Mouse (Mus musculus): ENCODE measurements around the gene 4930404N11Rik. TPM values are rescaled to one million over a fixed set of nuclear protein-coding genes. Genes with fewer than 3 reads are reported as not detected.

The 4930404N11Rik gene
- polyA plus RNA-seq, 1 experiment from 2014 or later = 2.9 TPM

DNA sequence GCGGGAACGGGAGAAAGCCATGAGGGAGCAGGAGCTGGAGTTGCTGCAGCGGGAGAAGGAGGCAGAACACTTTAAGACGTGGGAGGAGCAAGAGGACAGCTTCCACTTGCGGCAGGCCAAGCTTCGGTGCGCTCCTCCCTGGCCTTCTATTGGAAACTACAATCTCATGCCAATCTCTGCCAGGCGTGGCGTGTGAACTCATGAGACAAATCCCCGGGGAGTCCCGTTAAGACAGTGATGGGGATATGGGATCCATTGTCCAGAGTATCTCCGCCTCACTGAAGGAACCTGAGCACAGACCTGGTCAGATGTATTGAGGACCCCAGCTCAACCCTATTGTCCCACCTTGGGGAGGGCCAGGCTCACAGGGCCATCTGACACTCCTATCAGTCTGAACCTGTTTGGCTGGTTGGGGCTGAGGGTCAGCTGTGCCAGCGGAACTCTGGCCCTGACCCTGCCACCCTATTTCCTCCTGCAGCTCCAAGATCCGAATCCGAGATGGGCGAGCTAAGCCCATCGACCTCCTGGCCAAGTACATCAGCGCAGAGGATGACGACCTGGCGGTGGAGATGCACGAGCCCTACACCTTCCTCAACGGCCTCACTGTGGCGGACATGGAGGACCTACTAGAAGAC lies 42.4 kb downstream of the 4930404N11Rik start:
- no peak for ATAC-seq (ENCODE audit: insufficient read depth, low FRiP score)
- Histone ChIP-seq H3K27ac (ENCODE audit: low read length) (no peak overlapping the region), H3K4me3 (replicated peaks; ENCODE audit: low read length) (no peak overlapping the region), H3K27me3 (ENCODE audit: control insufficient read depth, insufficient read depth, low read length) (no peaks in the 10 kb centered on the region), H3K36me3 (ENCODE audit: control insufficient read depth, insufficient read depth, low read length) (peaks cover 42% of the 10 kb centered on the region), H3K4me1 (ENCODE audit: control insufficient read depth, insufficient read depth, low read length) (peaks cover 25% of the 10 kb centered on the region), H3K9ac (ENCODE audit: low read length) (no peak overlapping the region), H3K4me2 (ENCODE audit: low read depth, low read length) (no peak overlapping the region), H3K9me3 (replicated peaks; ENCODE audit: control insufficient read depth, low read length) (no peaks in the 10 kb centered on the region)
- WGBS = 90% methylated on average over 23 of the region's 23 CpGs

DNA sequence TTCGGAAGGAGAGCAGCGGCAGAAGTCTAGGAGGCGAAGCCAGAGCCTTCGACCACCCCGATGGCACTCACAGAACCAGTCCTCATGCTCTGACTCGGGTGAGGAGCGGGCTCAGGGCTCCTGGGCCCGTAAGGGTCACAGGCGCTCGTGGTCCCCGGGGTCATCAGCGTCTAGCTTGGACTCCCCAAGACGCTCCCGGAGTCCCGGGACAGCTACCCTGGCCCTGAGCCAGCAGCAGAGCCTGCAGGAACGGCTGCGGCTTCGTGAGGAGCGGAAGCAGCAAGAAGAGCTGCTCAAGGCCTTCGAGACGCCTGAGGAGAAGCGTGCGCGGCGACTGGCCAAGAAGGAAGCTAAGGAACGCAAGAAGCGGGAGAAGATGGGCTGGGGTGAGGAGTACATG lies 43.2 kb downstream of the 4930404N11Rik start:
- ATAC-seq (ENCODE audit: insufficient read depth, low FRiP score) = no peak
- 90% methylated on average over 27 of the region's 27 CpGs for WGBS
- no peak overlapping the region for H3K27ac ChIP-seq (ENCODE audit: low read length)
- H3K27me3 ChIP-seq (ENCODE audit: control insufficient read depth, insufficient read depth, low read length) = no peaks in the 10 kb centered on the region
- no peaks in the 10 kb centered on the region for H3K9me3 ChIP-seq (replicated peaks; ENCODE audit: control insufficient read depth, low read length)
- peaks cover 42% of the 10 kb centered on the region for H3K36me3 ChIP-seq (ENCODE audit: control insufficient read depth, insufficient read depth, low read length)
- peaks cover 26% of the 10 kb centered on the region for H3K4me1 ChIP-seq (ENCODE audit: control insufficient read depth, insufficient read depth, low read length)
- peak overlapping the region; percentile 96 for H3K4me2 ChIP-seq (ENCODE audit: low read depth, low read length)
- H3K4me3 ChIP-seq (replicated peaks; ENCODE audit: low read length) = no peak overlapping the region
- no peak overlapping the region for H3K9ac ChIP-seq (ENCODE audit: low read length)

- Histone ChIP-seq H3K4me2 (ENCODE audit: low read depth, low read length) (peak overlapping the region; percentile 96), H3K9ac (ENCODE audit: low read length) (peak overlapping the region; percentile 93), H3K9me3 (replicated peaks; ENCODE audit: control insufficient read depth, low read length) (no peaks in the 10 kb centered on the region), H3K4me1 (ENCODE audit: control insufficient read depth, insufficient read depth, low read length) (peaks cover 36% of the 10 kb centered on the region), H3K27me3 (ENCODE audit: control insufficient read depth, insufficient read depth, low read length) (no peaks in the 10 kb centered on the region), H3K36me3 (ENCODE audit: control insufficient read depth, insufficient read depth, low read length) (peaks cover 37% of the 10 kb centered on the region), H3K4me3 (replicated peaks; ENCODE audit: low read length) (peak overlapping the region; percentile 96), H3K27ac (ENCODE audit: low read length) (peak overlapping the region; percentile 89)
- ATAC-seq (ENCODE audit: insufficient read depth, low FRiP score) = no peak
- 2% methylated on average over 19 of the region's 20 CpGs for WGBS
Measured at GRCm38 (mm10) chr10:81321436-81321835, 44.2 kb downstream of the 4930404N11Rik start.

GRCm38 (mm10) chr10:81320550-81321347 lies 44.9 kb downstream of the 4930404N11Rik start, which contains the start of gene Cactin:
Cactin (plus strand) TSS chr10:81321103.
- ATAC-seq (ENCODE audit: insufficient read depth, low FRiP score) = peak; percentile 94
- peak within 1 kb of the TSS; percentile 96 for H3K4me2 ChIP-seq (ENCODE audit: low read depth, low read length)
- H3K4me3 ChIP-seq (replicated peaks; ENCODE audit: low read length) = peak within 1 kb of the TSS; percentile 96
- peaks cover 32% of the 10 kb centered on the region for H3K36me3 ChIP-seq (ENCODE audit: control insufficient read depth, insufficient read depth, low read length)
- H3K9ac ChIP-seq (ENCODE audit: low read length) = peak within 1 kb of the TSS; percentile 93
- peaks cover 37% of the 10 kb centered on the region for H3K4me1 ChIP-seq (ENCODE audit: control insufficient read depth, insufficient read depth, low read length)
- under 1% methylated on average over 68 of the region's 68 CpGs for WGBS
- H3K27me3 ChIP-seq (ENCODE audit: control insufficient read depth, insufficient read depth, low read length) = no peaks in the 10 kb centered on the region
- H3K9me3 ChIP-seq (replicated peaks; ENCODE audit: control insufficient read depth, low read length) = no peaks in the 10 kb centered on the region
- peak within 1 kb of the TSS; percentile 89 for H3K27ac ChIP-seq (ENCODE audit: low read length)

DNA sequence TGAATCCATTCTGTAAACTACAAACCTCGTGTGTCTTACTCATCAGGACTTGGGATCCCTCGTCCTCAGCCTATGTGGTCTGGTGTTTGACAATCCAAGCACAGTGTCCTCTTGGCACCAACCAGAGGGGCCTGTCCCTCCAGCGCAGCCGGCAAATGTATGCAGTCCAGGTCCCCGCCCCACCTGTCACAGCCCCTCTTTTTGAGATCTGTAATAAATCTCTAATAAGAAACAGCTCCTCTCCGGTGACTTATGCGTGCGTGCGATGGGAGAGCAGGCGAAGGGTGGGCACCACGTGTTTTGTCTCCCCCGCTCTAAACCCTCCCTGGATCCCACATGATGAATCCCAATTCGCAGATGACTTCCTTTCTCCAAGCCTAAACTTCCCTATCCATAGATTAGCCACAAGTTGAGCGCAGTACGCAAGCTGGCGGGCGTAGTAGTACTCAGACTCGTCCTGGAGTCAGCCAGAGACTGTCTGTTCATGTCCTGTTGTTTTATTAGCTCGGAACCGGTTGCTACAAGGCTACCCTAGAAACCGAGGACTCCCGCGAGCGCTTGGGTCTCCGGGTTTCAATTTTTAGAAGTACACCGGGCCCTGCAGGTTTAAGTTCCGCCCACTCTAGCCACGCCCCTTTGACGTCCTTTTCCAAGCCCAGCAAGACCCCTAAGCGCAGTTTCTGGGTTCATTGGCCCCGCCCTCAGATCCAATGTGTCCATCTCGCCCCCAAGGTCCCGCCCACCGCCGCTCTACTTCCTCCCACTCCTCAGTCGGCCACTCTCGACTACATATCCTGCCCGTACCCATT lies 45.7 kb downstream of the 4930404N11Rik start:
- Histone ChIP-seq H3K36me3 (ENCODE audit: control insufficient read depth, insufficient read depth, low read length) (peaks cover 32% of the 10 kb centered on the region), H3K9ac (ENCODE audit: low read length) (peak overlapping the region; percentile 73), H3K9me3 (replicated peaks; ENCODE audit: control insufficient read depth, low read length) (no peaks in the 10 kb centered on the region), H3K4me1 (ENCODE audit: control insufficient read depth, insufficient read depth, low read length) (peaks cover 37% of the 10 kb centered on the region), H3K4me2 (ENCODE audit: low read depth, low read length) (peak overlapping the region; percentile 63), H3K27me3 (ENCODE audit: control insufficient read depth, insufficient read depth, low read length) (no peaks in the 10 kb centered on the region), H3K4me3 (replicated peaks; ENCODE audit: low read length) (peak overlapping the region; percentile 96), H3K27ac (ENCODE audit: low read length) (peak overlapping the region; percentile 89)
- under 1% methylated on average over 38 of the region's 38 CpGs for WGBS
- no peak; the same call in 1 of the 2 replicates for ATAC-seq (ENCODE audit: insufficient read depth, low FRiP score)

DNA sequence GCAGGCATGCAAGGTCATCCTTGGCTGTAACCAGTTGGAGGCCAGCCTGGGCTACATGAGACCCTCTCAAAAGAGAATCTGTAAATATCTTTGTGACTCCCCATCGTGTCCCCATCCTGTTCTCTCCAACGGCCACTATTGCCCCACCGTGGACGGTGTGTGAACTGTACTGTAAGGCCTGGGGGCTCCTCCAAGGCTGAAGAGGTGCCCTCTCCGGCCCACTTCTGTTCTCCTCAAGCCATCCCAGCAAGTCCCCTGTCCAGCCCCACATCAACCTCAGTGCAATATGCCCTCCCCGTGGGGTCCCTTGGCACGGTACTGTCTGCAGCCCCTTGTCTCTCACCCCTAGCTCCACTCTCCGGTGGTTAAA lies 46.3 kb downstream of the 4930404N11Rik start:
- Histone ChIP-seq H3K9me3 (replicated peaks; ENCODE audit: control insufficient read depth, low read length) (no peaks in the 10 kb centered on the region), H3K27me3 (ENCODE audit: control insufficient read depth, insufficient read depth, low read length) (no peaks in the 10 kb centered on the region), H3K9ac (ENCODE audit: low read length) (peak overlapping the region; percentile 73), H3K4me3 (replicated peaks; ENCODE audit: low read length) (peak overlapping the region; percentile 96), H3K4me2 (ENCODE audit: low read depth, low read length) (peak overlapping the region; percentile 63), H3K36me3 (ENCODE audit: control insufficient read depth, insufficient read depth, low read length) (peaks cover 29% of the 10 kb centered on the region), H3K4me1 (ENCODE audit: control insufficient read depth, insufficient read depth, low read length) (peaks cover 37% of the 10 kb centered on the region), H3K27ac (ENCODE audit: low read length) (peak overlapping the region; percentile 89)
- WGBS = 31% methylated on average over 8 of the region's 8 CpGs
- no peak for ATAC-seq (ENCODE audit: insufficient read depth, low FRiP score)

- WGBS = 82% methylated on average over 13 of the region's 13 CpGs
- Histone ChIP-seq H3K27ac (ENCODE audit: low read length) (0 out of 2 replicates have a peak overlapping the region, but pooled peaks have one; percentile 89), H3K4me2 (ENCODE audit: low read depth, low read length) (peak overlapping the region; percentile 63; the same call in 1 of the 2 replicates), H3K4me1 (ENCODE audit: control insufficient read depth, insufficient read depth, low read length) (peaks cover 37% of the 10 kb centered on the region), H3K36me3 (ENCODE audit: control insufficient read depth, insufficient read depth, low read length) (peaks cover 29% of the 10 kb centered on the region), H3K9ac (ENCODE audit: low read length) (peak overlapping the region; percentile 73), H3K4me3 (replicated peaks; ENCODE audit: low read length) (no peak overlapping the region), H3K9me3 (replicated peaks; ENCODE audit: control insufficient read depth, low read length) (no peaks in the 10 kb centered on the region), H3K27me3 (ENCODE audit: control insufficient read depth, insufficient read depth, low read length) (no peaks in the 10 kb centered on the region)
- ATAC-seq (ENCODE audit: insufficient read depth, low FRiP score) = no peak
Measured at GRCm38 (mm10) chr10:81318589-81319329, 46.9 kb downstream of the 4930404N11Rik start.

DNA sequence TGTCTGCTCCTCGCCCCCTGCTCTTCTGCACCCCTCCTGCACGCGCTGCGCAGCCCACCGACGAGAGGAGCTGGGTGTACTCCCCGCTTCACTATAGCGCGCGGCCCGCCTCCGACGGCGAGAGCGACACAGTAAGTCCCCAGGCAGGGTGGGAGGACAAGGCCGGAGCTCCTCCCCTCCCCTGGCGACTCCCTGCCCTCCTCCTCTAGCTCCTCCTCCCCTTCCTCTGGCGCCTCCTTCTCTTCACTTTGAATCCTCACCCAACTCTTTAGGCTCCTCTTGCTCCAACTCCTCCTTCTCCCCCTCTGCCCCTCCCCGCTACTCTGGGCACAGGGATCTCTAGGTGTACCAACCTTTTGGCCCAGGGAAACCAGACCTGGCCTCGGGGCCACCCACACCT lies 48.3 kb downstream of the 4930404N11Rik start:
- WGBS = 12% methylated on average over 20 of the region's 20 CpGs
- H3K27ac ChIP-seq (ENCODE audit: low read length) = peak overlapping the region; percentile 49; the same call in 1 of the 2 replicates
- H3K4me3 ChIP-seq (replicated peaks; ENCODE audit: low read length) = peak overlapping the region; percentile 34
- 0 out of 2 replicates have a peak, but pooled peaks cover 15% of the 10 kb centered on the region for H3K36me3 ChIP-seq (ENCODE audit: control insufficient read depth, insufficient read depth, low read length)
- H3K27me3 ChIP-seq (ENCODE audit: control insufficient read depth, insufficient read depth, low read length) = no peaks in the 10 kb centered on the region
- H3K4me2 ChIP-seq (ENCODE audit: low read depth, low read length) = peak overlapping the region; percentile 65
- ATAC-seq (ENCODE audit: insufficient read depth, low FRiP score) = peak; percentile 12; the same call in 1 of the 2 replicates
- H3K9ac ChIP-seq (ENCODE audit: low read length) = peak overlapping the region; percentile 70
- H3K4me1 ChIP-seq (ENCODE audit: control insufficient read depth, insufficient read depth, low read length) = peaks cover 36% of the 10 kb centered on the region
- H3K9me3 ChIP-seq (replicated peaks; ENCODE audit: control insufficient read depth, low read length) = no peaks in the 10 kb centered on the region
